Mouse (Mus musculus): ENCODE measurements around the gene Cdipt.

DNA sequence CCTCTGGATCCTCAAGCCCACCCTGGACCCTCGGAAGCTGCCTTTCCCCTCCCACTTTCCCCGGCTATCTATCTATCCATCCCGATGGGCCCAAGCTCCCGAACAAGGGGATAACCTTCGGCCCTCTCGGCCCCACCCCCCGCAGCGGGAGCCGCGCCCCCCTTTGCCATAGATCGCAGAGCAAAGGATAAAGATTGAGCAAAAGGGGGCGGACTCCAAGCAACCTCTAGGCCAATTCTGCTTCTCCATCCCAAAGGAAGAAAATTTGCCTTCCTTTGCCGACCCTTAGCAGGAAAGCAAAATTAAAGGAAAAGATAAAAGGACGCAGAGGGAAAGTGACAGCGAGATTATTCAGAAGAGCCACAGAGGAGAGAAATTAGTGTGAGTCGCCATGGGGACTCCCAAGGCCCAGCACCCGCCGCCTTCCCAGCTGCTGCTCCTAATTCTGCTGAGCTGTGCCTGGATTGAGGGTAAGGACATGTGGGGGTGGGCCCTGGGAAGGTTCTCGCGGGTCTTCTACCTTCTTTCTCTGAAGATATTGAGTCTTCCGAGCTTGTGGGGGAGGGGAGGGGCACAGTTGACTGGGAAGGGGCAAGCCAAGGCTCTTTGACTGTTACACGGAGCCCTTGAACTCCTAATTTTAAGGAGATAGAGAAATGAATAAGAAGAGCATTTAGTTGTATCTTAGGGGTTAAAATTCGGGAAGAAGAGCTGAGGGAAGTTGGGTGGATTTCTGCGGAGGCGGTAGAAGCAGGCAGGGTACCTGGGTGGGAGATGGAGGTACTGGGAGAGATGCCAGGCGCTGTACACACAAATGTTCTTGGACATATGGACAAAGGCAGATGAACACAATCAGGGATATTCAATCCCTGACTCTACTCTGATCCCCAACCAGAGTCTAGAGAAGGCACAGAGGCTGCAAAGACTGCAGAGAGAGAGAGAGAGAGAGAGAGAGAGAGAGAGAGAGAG is 24.8 kb upstream of the Cdipt start:
- TF ChIP-seq TAL1 (IDR thresholded peaks at IDR 0.05; ENCODE audit: low read length), result no peak
- TF ChIP-seq GATA1 (IDR thresholded peaks at IDR 0.05; ENCODE audit: low read length), result no peak
